Mouse (Mus musculus): ENCODE data around the gene Iqca.

The Iqca gene

DNA sequence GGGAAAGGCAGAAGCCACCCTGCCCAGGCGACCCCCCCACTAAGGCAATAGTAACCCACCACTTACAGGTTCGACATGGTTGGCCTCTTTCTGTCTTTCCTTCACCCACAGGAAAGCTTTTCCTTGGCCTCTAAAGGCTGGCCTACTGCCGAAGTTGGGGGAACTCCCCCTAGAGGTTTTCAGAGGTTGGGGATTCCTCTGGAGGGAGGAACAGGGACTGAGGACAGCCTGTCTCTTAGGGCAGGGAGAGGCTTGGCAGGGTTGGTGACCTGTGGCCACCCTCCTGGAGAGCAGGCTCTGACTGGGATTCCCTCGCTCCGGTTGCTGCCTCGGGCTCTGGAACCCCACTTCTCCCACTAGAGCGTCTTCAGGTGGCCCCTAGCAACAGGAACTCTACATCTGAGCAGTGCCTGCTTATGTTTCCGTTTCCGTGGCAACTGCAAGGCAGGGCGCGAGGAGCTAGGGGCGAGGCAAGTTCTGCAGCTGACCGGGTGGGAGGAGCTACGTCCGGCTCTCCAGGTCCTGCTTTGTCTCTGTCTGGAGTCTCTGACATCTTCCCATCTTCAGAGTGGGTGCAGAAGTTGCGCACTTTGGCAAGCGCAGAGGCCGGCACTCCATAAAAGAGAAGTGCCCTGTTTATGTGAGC is at the start of gene Iqca:
Iqca (minus strand) TSS at position 303 of the 646 bp plus-strand sequence.
- no peak for DNase-seq (ENCODE audit: low read depth in 2 of 2, low spot score in 2 of 2)

DNA sequence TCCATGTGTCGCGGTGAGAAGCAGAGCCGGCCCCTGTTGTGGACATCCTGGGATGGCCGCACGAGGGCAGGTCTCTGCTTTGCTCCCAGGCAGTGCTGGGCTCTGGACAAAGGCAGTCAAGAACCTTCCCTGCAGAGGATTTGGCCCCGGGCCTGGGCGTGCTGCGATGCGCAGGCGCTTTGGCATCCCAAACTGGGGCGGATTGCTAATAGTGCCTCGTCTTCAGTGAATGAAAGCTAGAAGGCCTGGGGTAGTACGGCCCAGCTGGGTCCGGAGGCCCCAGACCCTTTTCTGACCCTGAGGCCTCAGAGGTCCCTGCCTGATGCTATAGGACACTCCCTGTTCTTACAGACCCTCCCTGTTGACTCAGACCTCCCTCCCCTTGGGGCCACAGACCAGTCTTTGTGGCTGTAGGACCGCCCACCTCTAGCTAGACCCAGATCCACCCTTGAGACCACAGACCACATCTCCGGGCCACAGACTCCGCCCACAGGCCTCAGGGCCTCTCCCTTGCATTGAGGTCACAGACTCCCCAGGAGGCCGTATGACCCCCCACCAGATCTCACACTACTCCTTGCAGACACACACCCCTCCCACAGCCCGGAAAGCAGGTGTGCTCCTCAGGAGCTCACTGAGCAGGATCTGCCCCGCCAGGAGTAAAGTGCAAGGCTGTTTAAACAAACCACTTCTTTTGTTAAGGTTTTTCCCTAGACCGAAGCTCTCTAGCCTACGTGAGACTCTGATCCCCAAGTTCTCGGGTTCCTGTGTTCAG is 49.2 kb upstream of the Iqca start:
- no peak for DNase-seq (ENCODE audit: low read depth in 2 of 2, low spot score in 2 of 2)

DNA sequence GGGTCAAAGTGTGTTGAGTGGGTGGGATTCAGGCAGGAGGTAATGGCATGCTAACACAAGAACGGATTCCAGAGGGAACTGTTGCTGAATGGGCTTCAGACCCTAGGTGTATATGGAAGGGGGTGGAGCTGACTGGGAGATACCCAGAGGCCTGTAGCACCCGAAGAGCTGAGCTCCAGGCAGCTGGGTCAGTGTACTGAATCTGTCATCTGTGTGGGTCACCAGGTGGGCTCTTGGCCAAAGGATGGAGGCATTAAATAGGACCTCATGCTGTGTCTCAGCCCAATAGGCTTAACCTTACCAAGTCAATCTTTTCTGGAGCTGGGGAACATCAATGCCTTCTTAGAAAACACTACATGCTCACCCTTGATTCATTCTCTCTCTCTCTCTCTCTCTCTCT is 48.5 kb upstream of the Iqca start:
- DNase-seq (ENCODE audit: low read depth in 2 of 2, low spot score in 2 of 2), result no peak

DNA sequence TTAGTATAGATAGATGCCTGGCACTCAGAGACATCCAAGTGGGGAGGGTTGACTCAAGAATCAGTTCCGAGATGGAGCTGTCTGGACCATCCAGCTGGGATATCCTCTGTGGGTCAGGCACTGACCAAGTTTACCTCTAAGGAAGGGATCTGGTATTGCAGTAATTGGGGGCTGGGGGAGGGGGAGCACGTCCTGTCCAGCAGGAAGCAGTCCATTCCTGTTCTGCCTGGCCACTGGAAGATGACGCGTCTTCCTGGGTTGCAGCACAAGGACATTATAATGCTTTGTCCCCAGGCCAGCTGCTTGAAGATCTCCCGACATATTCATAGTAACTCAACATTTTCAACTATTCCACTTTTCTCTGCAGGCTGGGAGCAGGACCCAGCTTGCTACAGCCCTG is 48.0 kb upstream of the Iqca start:
- no peak for DNase-seq (ENCODE audit: low read depth in 2 of 2, low spot score in 2 of 2)

DNA sequence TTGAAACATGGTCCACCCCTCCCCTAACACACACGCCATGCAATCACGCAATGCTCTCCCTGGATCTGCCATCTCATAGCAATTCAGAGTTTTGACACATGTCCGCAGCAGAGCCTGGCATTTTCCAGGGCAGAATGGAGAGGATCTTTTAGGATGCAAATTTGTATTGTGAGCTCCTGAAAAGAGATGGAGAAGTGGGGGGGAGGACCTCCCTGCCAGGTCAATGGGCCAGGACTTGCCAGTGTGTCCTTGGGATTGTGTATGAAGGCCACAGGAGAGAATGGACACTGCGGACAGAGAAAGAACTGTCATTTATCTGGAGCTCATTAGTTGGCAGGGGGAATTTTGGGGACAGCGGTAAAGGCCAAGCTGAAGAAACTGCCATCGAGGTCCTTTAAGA is 35.8 kb upstream of the Iqca start:
- DNase-seq (ENCODE audit: low read depth in 2 of 2, low spot score in 2 of 2), result no peak

DNA sequence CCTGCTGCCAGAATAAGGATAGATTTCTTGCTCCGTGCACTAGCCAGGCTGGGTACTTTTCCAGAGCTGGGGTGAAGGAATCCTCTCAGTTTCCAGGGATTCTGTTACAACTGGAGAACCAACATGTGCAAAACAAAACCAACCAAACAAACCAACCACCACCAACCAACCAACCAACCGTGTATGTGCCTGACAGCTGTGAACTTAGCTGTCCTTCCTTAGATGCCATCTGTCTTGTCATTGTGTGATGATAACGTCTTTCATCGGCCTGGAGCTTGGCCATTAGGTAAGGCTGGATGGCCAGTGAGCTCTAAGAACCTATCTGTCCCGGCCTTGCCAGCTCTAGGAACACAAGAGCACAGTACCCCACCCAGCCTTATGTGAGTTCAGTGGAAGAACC is 33.7 kb upstream of the Iqca start:
- no peak for DNase-seq (ENCODE audit: low read depth in 2 of 2, low spot score in 2 of 2)

- DNase-seq (ENCODE audit: low read depth in 2 of 2, low spot score in 2 of 2), result no peak
Observed at GRCm38 (mm10) chr1:90186173-90186572, 33.0 kb upstream of the Iqca start.

DNA sequence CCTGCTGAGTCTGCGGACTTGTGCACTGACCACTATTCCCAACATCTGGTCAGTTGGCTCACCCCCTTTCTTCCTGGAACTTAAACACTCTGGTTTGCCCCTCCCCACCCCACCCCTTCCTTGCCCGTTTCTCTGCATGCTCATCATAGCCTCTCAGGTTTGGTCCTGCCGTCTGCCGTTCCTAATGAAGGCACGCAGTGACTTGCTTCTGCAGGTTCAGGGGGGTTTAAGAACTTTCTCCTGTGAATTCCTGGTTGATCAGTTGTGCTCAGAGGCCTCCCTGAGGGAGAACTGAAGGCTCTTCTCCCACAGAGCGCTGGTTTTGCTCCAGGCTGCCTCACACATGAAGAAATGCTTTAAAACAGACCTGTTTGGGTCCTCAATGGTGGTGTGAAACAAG is 30.4 kb upstream of the Iqca start:
- DNase-seq (ENCODE audit: low read depth in 2 of 2, low spot score in 2 of 2), result no peak

GRCm38 (mm10) chr1:90182521-90182920 is 29.3 kb upstream of the Iqca start:
- DNase-seq (ENCODE audit: low read depth in 2 of 2, low spot score in 2 of 2), result no peak

DNA sequence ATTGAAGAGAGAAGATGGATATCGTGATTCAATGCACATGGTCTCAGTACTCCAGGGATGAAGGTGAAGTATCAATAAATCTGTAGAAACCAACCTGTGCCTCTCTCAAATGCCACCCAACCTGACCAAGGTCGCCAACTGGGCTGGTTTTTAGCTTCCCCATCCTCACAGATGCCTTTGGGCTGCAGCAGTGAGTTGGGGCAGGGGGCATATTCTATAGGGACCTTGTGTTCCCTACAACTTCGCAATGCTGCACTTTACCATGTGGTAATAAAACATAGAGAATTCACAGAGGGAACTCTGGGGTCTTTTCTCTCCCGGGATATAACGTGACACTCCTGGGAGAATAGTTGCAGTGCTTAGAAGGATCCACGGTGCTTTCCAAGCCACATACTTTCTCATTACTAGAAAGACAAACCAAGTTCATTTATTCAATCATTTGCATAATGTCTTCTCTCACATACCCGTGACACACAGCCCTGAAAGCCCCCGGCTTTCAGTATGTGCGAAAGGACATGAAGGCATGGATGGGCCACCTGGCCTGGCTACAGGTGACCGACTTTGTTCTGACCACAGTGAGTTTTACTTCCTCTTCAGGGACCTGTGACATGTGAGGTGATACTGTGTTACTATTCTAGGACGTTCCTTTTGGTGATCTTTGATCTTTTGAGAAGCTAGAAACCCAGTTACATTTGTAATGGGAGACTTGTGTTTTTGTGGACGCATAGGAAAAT is 27.9 kb upstream of the Iqca start:
- no peak for DNase-seq (ENCODE audit: low read depth in 2 of 2, low spot score in 2 of 2)

DNA sequence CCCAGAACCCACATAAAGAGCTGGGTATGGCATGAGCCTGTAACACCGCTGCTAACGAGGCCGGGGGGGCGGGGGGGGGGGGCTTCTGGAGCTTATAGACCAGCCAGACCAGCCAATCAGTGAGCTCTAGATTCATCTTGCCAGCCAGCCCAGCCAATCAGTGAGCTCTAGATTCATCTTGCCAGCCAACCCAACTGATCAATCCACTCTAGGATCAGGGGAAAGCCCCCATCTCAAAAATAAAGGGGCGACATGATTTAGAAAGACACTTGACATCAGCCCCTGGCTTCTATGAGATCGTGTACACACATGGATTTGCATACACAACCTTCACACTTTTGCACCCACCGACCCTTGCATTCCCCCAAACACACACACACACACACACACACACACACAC is 27.3 kb upstream of the Iqca start:
- DNase-seq (ENCODE audit: low read depth in 2 of 2, low spot score in 2 of 2), result no peak

GRCm38 (mm10) chr1:90177978-90178377 is 24.8 kb upstream of the Iqca start:
- DNase-seq (ENCODE audit: low read depth in 2 of 2, low spot score in 2 of 2), result no peak

DNA sequence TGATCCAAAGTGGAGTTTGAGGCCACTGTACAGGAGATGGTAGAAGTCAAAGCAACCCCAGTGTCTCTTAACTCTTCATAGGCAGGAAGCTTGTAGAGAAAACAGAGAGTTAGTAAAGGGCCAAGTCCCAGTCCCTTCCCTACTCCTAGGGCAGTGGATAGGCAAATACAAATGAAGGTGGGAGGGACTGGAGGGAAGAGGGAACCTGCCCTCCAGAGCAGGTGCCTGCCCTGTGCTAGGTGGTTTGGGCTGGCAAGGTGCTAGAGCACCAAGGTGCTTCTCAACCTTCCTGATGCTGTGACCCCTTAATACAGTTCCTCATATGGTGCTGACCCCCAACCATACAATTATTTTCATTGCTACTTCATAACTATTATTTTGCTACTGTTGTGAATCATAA is 24.4 kb upstream of the Iqca start:
- no peak for DNase-seq (ENCODE audit: low read depth in 2 of 2, low spot score in 2 of 2)

DNA sequence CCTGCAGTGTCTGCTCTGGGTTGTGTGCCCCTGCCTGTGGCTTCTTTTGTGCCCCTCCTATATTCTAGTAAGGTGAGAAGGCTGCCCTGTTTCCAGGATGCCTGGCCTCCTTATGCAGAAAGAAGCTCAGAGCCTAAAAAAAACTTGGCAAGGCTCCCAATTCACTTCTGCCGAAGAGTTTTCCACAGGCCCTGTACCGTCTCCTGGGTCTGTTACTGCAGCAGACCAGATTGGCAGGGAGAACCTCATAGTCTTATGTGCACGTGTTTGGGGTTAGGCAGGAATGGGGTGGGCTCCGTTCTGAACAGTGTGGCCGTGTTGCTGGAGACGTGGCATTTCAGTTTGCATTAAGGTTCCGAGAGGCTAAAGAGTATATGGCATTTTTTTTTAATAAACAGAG is 23.0 kb upstream of the Iqca start:
- no peak for DNase-seq (ENCODE audit: low read depth in 2 of 2, low spot score in 2 of 2)

DNA sequence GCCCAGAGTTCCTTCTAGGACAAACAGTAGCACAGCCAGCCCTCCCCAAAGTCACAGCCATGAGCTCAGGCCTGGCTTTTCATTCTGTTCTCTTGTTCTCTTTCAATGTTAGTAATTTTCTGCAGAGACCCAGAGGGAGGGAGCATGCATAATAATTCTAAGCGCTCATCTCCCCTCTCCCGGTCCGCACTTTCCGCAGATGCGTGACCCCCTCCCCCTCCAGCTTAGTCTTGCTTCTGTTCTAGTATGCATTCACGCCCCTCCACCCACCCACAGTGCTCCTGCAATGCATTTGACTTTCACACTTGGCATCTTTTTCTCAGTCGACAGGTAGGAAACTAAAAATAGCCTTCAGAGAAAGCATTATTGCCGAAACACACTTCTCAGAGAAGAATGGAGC is 21.1 kb upstream of the Iqca start:
- DNase-seq (ENCODE audit: low read depth in 2 of 2, low spot score in 2 of 2), result no peak

- DNase-seq (ENCODE audit: low read depth in 2 of 2, low spot score in 2 of 2), result no peak
Observed at GRCm38 (mm10) chr1:90164319-90164718, 11.1 kb upstream of the Iqca start.

DNA sequence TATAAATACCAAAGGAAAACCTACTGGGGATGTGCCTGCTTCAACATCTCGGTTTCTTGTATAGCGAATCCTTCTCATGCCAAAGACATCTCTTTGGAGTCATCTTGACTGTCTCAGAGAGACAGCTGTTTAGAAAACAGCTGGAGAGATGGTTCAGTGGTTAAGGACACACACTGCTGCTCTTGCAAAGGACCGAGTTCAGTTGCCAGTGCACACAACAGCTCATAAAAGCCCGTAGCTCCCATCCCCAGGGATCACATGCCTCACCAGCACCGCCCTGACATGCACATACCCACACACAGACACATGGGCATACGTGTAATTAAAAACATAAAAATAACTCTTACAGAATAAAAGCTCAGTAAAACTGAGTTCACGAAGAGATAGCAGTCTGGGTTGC is 10.0 kb upstream of the Iqca start:
- no peak for DNase-seq (ENCODE audit: low read depth in 2 of 2, low spot score in 2 of 2)

GRCm38 (mm10) chr1:90162379-90162857 is 9.2 kb upstream of the Iqca start:
- DNase-seq (ENCODE audit: low read depth in 2 of 2, low spot score in 2 of 2), result no peak

- no peak for DNase-seq (ENCODE audit: low read depth in 2 of 2, low spot score in 2 of 2)
Observed at GRCm38 (mm10) chr1:90161623-90162022, 8.4 kb upstream of the Iqca start.

DNA sequence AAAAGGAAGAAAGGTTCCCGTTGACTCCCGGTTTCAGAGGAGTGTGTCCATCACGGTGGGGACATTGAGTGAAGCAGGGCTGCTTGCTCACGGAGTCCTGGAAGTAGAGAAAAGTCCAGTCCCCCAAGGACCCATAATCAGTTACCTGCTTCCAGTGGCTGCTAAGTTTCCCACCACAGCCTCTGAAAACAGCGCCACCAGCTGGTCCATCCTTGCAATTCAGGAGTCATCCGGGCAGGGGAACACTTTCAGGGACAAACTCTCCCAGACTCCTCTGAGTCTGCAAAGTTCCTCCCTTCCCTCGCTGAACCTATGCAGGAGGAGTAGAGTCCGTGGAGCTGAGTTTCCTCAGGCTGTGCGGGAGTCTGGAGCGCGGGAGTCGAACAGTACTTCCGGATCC is 6.7 kb upstream of the Iqca start:
- no peak for DNase-seq (ENCODE audit: low read depth in 2 of 2, low spot score in 2 of 2)

GRCm38 (mm10) chr1:90156589-90156988 is 3.4 kb upstream of the Iqca start:
- DNase-seq (ENCODE audit: low read depth in 2 of 2, low spot score in 2 of 2), result no peak

GRCm38 (mm10) chr1:90153787-90154186 is 586 bp upstream of the Iqca start:
- no peak for DNase-seq (ENCODE audit: low read depth in 2 of 2, low spot score in 2 of 2)
